Mouse (Mus musculus): ENCODE measurements around the gene Mtch1. TPM values are rescaled to one million over a fixed set of nuclear protein-coding genes. Genes with fewer than 3 reads are reported as not detected.
"Not testable (repeated sequence)": the region's sequence is repeated elsewhere in the genome, so short reads cannot be mapped to it uniquely, and the experiment has no call there.

Gene Mtch1
- polyA plus RNA-seq, 2 experiments from 2014 or later = 14.6 to 18.4 TPM

DNA sequence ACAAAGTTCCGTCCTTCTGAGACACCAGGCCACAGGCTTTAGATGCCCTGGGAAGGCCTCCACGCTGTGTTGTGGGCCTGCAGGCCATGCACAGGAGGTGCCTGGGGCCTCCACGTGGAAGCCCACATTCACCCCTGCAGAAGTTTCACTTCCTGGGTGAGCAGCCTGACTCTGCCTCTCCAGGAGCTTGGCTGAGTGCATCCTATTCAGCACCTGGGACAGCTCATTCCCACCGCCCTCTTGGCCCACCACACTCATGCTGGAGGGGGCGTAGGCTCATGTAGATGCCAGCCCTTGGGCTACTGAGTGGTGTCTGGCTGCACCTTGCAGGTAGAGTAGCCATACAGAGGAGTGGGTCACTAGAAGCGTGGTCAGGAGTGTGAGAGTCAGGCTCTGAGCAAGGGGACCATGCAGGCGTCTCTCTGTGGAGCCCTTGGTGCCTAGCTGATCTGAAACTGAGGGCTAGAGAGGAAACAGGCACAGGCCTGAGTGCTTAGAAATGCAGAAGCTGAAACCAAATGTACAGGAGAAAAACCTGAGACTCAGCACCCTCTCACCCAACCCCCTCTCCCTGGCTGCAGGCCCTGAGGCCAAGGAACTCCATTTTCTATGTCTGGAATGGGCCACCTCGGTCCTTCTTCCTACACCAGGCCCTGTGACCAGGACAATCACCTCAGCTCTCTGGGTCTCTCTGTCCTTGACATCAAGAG is 14.4 kb upstream of the Mtch1 start:
- no peak for ATAC-seq

GRCm38 (mm10) chr17:29360761-29361221 is 13.1 kb upstream of the Mtch1 start, which contains the start of gene Fgd2:
TSS of gene Fgd2 (plus strand) at chr17:29360914.
- ATAC-seq = no peak

DNA sequence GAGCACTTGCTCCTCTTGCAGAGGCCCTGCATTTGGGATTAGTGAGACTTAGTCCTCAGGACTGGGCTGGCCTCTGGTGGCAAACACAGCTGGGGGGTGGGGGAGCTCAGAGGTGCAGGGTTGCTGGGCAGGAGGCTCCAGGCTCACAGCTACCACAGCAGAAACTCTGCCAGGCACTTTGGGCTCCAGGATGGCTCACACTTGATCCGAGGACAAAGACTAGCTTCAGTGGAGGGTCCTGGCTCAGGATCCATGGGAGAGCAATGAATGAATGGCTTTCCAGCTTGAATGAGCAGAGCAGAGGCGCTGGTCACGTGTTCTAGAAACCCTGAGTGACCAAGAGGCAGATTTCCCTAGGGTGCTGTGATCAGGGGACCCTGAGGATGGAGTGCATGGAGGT is 11.2 kb upstream of the Mtch1 start:
- no peak for ATAC-seq

GRCm38 (mm10) chr17:29356882-29357281 is 9.1 kb upstream of the Mtch1 start:
- no peak for ATAC-seq

DNA sequence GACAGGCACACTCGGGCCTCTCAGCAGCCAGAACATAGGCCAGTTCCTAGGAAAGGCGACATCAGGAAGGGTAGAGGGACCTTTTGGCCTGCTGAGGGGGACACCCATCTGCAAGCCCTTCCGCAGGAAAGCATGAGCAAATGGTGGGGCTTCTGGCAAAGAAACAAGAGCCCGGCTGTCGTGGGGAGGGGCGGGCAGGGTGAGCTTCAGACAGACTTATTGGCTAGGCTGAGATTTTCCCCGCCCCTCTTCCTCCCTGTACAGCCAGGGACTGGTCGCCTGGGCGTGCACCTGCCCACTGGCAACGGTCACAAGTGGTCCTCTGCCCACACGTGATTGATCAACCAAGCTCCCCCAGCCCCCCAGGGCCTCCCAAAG is 8.7 kb upstream of the Mtch1 start:
- no peak for ATAC-seq

GRCm38 (mm10) chr17:29355841-29356478 is 8.2 kb upstream of the Mtch1 start:
- ATAC-seq = no peak

DNA sequence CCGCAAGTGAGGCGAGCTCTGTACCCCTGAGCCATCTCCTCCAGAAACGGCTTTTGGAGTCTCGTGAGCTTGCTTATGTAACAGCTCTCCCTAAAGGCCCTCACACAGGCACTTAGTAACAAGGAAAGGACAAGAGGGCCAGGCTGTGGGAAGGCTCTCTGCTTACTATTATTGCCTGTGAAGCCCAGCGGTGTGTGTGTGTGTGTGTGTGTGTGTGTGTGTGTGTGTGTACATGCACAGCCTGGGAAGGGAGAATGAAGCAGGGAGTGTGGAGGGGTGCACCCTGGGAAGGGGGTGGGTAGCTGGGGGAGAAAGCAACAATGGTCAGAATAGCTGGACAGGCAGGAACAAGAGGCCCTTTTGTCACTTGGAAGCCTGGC is 7.7 kb upstream of the Mtch1 start:
- no peak for ATAC-seq

GRCm38 (mm10) chr17:29351056-29351455 is 3.3 kb upstream of the Mtch1 start:
- not testable (repeated sequence) for ATAC-seq

DNA sequence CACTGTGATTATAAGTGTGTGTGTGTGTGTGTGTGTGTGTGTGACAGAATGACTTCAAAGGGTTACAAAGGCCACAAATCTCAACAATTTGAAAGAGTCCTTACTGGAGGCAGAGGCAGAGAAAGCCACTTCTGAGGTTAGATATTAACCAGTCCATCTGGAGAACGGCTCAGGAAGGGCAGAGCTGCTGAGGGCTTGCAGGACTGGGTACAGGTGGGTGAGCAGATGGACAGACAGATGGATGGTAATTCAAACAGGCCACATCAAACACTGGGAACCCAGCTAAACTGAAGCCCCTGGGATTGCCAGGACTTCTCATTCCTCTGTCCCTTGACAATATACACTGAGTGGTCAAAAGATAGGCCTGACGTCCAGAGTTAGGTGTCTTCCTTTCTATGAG is 1.3 kb upstream of the Mtch1 start:
- no peak for ATAC-seq

- ATAC-seq = peak; percentile 8
These were observed 549 bp downstream of the Mtch1 start for GRCm38 (mm10) chr17:29347126-29347644.

- no peak for ATAC-seq
These were observed 1.1 kb downstream of the Mtch1 start for GRCm38 (mm10) chr17:29346496-29347125.

DNA sequence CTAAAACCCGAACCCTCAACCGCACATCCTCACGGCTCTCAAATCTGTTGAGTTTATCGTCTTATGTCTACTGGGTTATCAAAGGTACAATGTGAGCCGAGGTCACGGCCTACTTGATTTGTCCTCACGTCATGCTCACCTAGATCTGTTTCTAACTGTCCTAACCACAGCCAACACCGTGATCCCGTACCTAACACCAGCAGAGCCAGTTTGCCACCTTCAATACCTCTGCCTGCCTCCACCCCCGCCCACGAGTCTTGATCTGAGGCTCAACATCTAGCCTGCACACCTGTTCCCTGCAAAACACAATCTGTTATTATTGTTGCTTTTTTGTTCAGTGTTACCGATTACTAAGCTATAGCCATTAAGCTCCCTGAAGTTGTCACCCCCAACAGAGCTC is 2.5 kb downstream of the Mtch1 start:
- no peak for ATAC-seq

DNA sequence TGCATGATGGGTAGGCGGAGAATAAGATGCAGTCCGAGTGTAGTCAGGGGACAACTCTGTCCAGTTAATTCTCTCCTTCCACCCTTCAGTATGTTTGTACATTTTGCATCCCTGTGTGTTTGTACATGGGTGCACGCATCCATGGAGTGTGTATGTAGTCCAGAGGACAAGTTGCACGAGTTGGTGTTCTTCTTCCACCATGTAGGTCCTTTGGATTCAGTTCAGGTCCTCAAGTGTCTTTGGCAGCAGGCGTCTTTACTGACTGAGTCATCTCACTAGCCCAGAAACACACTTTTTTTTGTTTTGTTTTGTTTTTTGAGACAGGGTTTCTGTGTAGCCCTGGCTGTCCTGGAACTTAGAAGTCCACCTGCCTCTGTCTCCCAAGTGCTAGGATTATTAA is 4.5 kb downstream of the Mtch1 start:
- no peak for ATAC-seq

DNA sequence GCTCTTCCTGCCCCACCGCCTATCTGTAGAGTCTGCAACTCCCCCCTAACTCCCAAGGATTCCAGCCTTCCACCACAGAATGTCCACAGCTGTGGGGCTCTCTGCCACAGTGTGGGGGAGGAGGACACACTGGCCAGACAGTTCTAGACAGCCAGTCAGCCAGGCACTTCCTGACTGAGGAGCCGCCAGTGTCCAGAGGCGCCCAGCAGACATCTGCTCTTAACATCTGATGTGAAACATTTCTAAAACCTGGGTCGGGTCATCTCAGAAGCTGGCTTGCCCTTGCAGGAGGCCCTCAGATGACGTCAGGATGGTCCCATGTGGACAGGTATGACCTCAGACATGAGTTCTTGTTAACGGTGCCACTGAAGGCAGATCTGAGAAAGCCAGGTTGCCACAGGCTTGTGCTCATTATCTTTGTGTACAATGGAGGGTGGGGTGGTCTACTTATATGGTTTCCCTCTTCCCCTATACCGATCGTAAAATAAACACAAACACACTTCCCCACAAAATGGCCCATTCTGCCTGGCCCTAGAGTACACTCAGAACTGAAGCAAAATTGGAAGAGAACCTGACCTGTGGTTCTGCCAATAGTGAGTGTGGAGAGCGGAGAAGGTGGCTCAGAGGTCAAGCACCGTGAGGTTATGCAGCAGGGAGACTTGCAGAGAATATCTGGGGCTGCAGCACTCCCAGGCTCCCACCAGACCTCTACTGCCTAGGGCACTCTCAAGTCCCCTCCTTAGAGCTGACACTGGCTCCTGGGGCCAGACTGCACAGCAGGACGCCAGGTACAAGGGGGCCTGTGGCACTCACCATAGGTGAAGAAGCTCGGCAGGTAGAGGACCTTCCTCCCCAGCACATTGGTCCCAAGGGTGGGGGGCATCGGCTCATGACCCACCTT is 5.5 kb downstream of the Mtch1 start:
- ATAC-seq = no peak

- ATAC-seq = peak; percentile 66
These were observed 6.1 kb downstream of the Mtch1 start for GRCm38 (mm10) chr17:29341591-29342003.

DNA sequence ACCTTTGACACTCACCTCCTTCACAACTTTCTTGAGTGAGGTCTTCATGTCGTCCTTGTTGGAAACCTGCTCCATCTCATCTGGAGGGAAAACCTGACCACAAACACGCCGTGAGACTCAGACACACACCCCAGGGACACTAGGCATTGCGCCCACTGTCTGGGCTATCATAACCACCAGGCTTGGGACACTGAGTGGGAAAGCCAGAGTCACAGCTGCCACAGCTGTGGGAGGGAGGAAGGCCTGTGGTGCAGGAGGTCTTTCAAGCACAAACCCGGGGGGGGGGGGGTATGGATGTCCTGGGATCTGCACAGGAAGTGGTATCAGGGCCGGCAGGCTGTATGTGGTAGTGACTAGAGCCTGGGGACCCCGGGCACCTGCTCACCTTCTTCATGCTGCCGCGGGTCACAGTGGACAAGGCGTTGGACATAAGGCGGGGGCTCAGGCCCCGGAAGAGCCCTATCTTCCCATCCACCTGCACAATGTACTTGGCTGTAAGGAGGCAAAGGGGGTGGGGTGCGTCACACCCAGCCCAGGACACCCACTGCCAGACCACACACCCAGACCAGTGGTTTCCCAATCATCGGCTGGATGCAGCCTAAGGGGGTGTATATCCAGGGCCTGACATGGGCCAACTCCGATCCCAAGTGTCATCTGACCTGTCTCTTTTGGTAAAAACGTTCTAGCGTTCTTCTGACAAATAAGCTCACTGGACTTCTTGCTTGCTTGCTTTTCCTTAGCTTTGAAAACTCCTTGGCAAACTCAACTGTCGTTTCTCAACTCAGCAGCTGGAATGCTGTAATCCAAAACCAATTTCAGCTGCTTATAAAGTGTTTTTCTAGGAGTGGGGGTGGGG is 7.1 kb downstream of the Mtch1 start:
- no peak for ATAC-seq

- ATAC-seq = no peak
These were observed 8.5 kb downstream of the Mtch1 start for GRCm38 (mm10) chr17:29339170-29339768.

GRCm38 (mm10) chr17:29337979-29338823 is 9.5 kb downstream of the Mtch1 start:
- ATAC-seq = no peak

DNA sequence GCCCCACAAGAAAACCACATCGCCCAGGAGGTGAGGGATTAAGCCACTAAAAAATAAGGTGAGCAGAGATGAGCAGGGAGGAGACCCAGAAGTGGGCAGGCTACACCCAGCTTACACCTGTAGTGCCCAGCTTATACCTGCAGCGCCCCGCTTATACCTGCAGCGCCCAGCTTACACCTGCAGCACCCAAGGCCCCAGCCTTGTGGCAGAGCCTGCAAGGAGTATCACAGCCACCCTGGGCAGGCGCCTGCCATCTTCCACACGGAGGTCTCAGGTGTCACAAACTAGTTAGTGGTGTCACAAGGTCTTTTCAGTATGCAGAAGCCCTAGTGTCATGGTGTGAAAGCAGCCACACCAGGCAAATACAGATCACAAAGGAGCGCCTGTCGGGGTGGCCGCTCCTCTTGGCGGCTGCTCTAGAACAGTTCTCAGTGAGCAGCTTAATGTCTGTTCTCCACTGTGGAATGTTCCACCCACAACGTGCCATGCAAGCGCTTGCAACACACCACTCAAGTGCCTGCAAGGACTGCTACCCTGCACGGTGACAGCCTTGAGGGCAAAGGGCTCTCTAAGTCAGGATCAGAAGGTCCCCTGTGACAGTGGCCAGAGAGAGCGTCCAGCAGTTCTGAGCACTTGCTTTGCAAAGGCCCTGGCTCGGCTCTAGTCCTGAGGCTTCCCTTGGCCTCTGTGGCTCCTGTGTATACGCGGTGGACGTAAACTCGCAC is 11.3 kb downstream of the Mtch1 start:
- ATAC-seq = no peak

Measured in activated CD4-positive, CD25-positive, alpha-beta regulatory T cell, adult 4 months (primary cell).